Mouse (Mus musculus): ENCODE data around the gene Gldn.

DNA sequence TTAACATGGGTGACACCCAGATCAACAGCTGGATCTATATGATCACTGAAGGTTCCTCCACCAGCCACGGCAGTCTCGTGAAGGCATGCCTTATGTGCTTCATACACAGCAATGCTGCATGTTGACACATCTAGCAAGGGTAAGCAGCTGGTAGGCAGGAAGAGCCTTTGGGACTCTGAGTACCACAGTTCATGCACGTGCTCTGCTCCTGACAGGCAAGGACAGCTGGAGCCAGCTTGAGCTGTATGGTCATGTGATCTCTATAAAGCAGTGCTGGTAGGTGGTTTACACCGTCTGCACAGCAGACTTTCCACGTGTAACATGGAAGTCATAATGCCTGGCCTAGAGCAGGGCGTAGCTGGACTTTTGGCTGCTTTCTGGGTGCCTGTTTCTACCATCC is 16.3 kb upstream of the Gldn start:
- TF ChIP-seq POLR2A (IDR thresholded peaks at IDR 0.05; ENCODE audit: insufficient read depth, low read depth, low read length) (no peak), EP300 (IDR thresholded peaks at IDR 0.05; ENCODE audit: insufficient read depth, low read depth, low read length) (no peak)
